Mouse (Mus musculus): ENCODE measurements around the gene Ebna1bp2. TPM values are rescaled to one million over a fixed set of nuclear protein-coding genes. Genes with fewer than 3 reads are reported as not detected.

The Ebna1bp2 gene
- polyA plus RNA-seq, 1 experiment from 2014 or later = 85.5 TPM

- H3K4me2 ChIP-seq (replicated peaks; ENCODE audit: low read depth, low read length) = no peak overlapping the region
- no peak overlapping the region for H3K4me3 ChIP-seq (ENCODE audit: low read depth, low read length)
- no peaks in the 10 kb centered on the region for H3K4me1 ChIP-seq (ENCODE audit: insufficient read depth, low read depth, low read length)
- 62% methylated on average over 12 of the region's 12 CpGs for WGBS
- H3K36me3 ChIP-seq (ENCODE audit: insufficient read depth, low read length) = no peaks in the 10 kb centered on the region
- ATAC-seq (no peak), DNase-seq (ENCODE audit: low spot score) (no peak)
- no peak overlapping the region for H3K9ac ChIP-seq (replicated peaks; ENCODE audit: low read depth)
- no peaks in the 10 kb centered on the region for H3K27me3 ChIP-seq (replicated peaks; ENCODE audit: insufficient read depth, low read length)
- no peak overlapping the region for H3K27ac ChIP-seq (ENCODE audit: low read length)
- no peaks in the 10 kb centered on the region for H3K9me3 ChIP-seq (ENCODE audit: low read length)
- TF ChIP-seq EP300 (IDR thresholded peaks at IDR 0.05) = no peak
- TF ChIP-seq CTCF (IDR thresholded peaks at IDR 0.05) = no peak
Observed at GRCm38 (mm10) chr4:118589053-118589732, 31.4 kb upstream of the Ebna1bp2 start.

GRCm38 (mm10) chr4:118589733-118590130 is 30.9 kb upstream of the Ebna1bp2 start:
- no peak for ATAC-seq
- H3K4me2 ChIP-seq (replicated peaks; ENCODE audit: low read depth, low read length) = no peak overlapping the region
- no peaks in the 10 kb centered on the region for H3K9me3 ChIP-seq (ENCODE audit: low read length)
- H3K4me1 ChIP-seq (ENCODE audit: insufficient read depth, low read depth, low read length) = no peaks in the 10 kb centered on the region
- H3K27me3 ChIP-seq (replicated peaks; ENCODE audit: insufficient read depth, low read length) = no peaks in the 10 kb centered on the region
- DNase-seq (ENCODE audit: low spot score) = no peak
- H3K9ac ChIP-seq (replicated peaks; ENCODE audit: low read depth) = no peak overlapping the region
- H3K27ac ChIP-seq (ENCODE audit: low read length) = no peak overlapping the region
- WGBS = 11% methylated on average over 7 of the region's 7 CpGs
- TF ChIP-seq EP300 (IDR thresholded peaks at IDR 0.05) = no peak
- no peak for TF ChIP-seq CTCF (IDR thresholded peaks at IDR 0.05)
- no peaks in the 10 kb centered on the region for H3K36me3 ChIP-seq (ENCODE audit: insufficient read depth, low read length)
- H3K4me3 ChIP-seq (ENCODE audit: low read depth, low read length) = no peak overlapping the region

- 32% methylated on average over 4 of the region's 4 CpGs for WGBS
- DNase-seq (ENCODE audit: low spot score) = no peak
- no peaks in the 10 kb centered on the region for H3K27me3 ChIP-seq (replicated peaks; ENCODE audit: insufficient read depth, low read length)
- no peaks in the 10 kb centered on the region for H3K9me3 ChIP-seq (ENCODE audit: low read length)
- H3K27ac ChIP-seq (ENCODE audit: low read length) = no peak overlapping the region
- no peak overlapping the region for H3K4me2 ChIP-seq (replicated peaks; ENCODE audit: low read depth, low read length)
- H3K9ac ChIP-seq (replicated peaks; ENCODE audit: low read depth) = no peak overlapping the region
- ATAC-seq = no peak
- no peaks in the 10 kb centered on the region for H3K4me1 ChIP-seq (ENCODE audit: insufficient read depth, low read depth, low read length)
- no peaks in the 10 kb centered on the region for H3K36me3 ChIP-seq (ENCODE audit: insufficient read depth, low read length)
- H3K4me3 ChIP-seq (ENCODE audit: low read depth, low read length) = no peak overlapping the region
- no peak for TF ChIP-seq CTCF (IDR thresholded peaks at IDR 0.05)
- TF ChIP-seq EP300 (IDR thresholded peaks at IDR 0.05) = no peak
Observed at GRCm38 (mm10) chr4:118604065-118604464, 16.5 kb upstream of the Ebna1bp2 start.

- DNase-seq (ENCODE audit: low spot score) = no peak
- H3K27ac ChIP-seq (ENCODE audit: low read length) = no peak overlapping the region
- no peak for ATAC-seq
- TF ChIP-seq EP300 (IDR thresholded peaks at IDR 0.05) = no peak
- no peak for TF ChIP-seq CTCF (IDR thresholded peaks at IDR 0.05)
- no peak overlapping the region for H3K9ac ChIP-seq (replicated peaks; ENCODE audit: low read depth)
- H3K4me2 ChIP-seq (replicated peaks; ENCODE audit: low read depth, low read length) = no peak overlapping the region
- no peaks in the 10 kb centered on the region for H3K4me1 ChIP-seq (ENCODE audit: insufficient read depth, low read depth, low read length)
- WGBS = 51% methylated on average over 3 of the region's 3 CpGs
- H3K27me3 ChIP-seq (replicated peaks; ENCODE audit: insufficient read depth, low read length) = no peaks in the 10 kb centered on the region
- H3K36me3 ChIP-seq (ENCODE audit: insufficient read depth, low read length) = no peaks in the 10 kb centered on the region
- H3K9me3 ChIP-seq (ENCODE audit: low read length) = no peaks in the 10 kb centered on the region
- H3K4me3 ChIP-seq (ENCODE audit: low read depth, low read length) = no peak overlapping the region
Observed at GRCm38 (mm10) chr4:118609836-118610235, 10.8 kb upstream of the Ebna1bp2 start.

- H3K36me3 ChIP-seq (ENCODE audit: insufficient read depth, low read length) = no peaks in the 10 kb centered on the region
- no peak overlapping the region for H3K4me2 ChIP-seq (replicated peaks; ENCODE audit: low read depth, low read length)
- peak; percentile 48 for DNase-seq (ENCODE audit: low spot score)
- no peaks in the 10 kb centered on the region for H3K4me1 ChIP-seq (ENCODE audit: insufficient read depth, low read depth, low read length)
- H3K27ac ChIP-seq (ENCODE audit: low read length) = no peak overlapping the region
- no peaks in the 10 kb centered on the region for H3K27me3 ChIP-seq (replicated peaks; ENCODE audit: insufficient read depth, low read length)
- no peak for TF ChIP-seq EP300 (IDR thresholded peaks at IDR 0.05)
- peak; percentile 61 for TF ChIP-seq CTCF (IDR thresholded peaks at IDR 0.05)
- H3K4me3 ChIP-seq (ENCODE audit: low read depth, low read length) = no peak overlapping the region
- ATAC-seq = peak; percentile 28; the same call in 1 of the 2 replicates
- no peaks in the 10 kb centered on the region for H3K9me3 ChIP-seq (ENCODE audit: low read length)
- 23% methylated on average over 11 of the region's 11 CpGs for WGBS
- no peak overlapping the region for H3K9ac ChIP-seq (replicated peaks; ENCODE audit: low read depth)
Observed at GRCm38 (mm10) chr4:118612619-118613018, 8.0 kb upstream of the Ebna1bp2 start.

- Histone ChIP-seq H3K27me3 (replicated peaks; ENCODE audit: insufficient read depth, low read length) (no peaks in the 10 kb centered on the region), H3K9ac (replicated peaks; ENCODE audit: low read depth) (no peak overlapping the region), H3K4me3 (ENCODE audit: low read depth, low read length) (no peak overlapping the region), H3K4me2 (replicated peaks; ENCODE audit: low read depth, low read length) (no peak overlapping the region), H3K27ac (ENCODE audit: low read length) (no peak overlapping the region), H3K9me3 (ENCODE audit: low read length) (no peaks in the 10 kb centered on the region), H3K4me1 (ENCODE audit: insufficient read depth, low read depth, low read length) (no peaks in the 10 kb centered on the region), H3K36me3 (ENCODE audit: insufficient read depth, low read length) (no peaks in the 10 kb centered on the region)
- WGBS = 78% methylated on average over 11 of the region's 11 CpGs
- ATAC-seq (no peak), DNase-seq (ENCODE audit: low spot score) (no peak)
- TF ChIP-seq CTCF (IDR thresholded peaks at IDR 0.05) = no peak
- no peak for TF ChIP-seq EP300 (IDR thresholded peaks at IDR 0.05)
Observed at GRCm38 (mm10) chr4:118615412-118615811, 5.2 kb upstream of the Ebna1bp2 start.

Measured in lung, postnatal 0 days (tissue).